Mouse (Mus musculus) kidney, embryonic 16.5 days (tissue): ENCODE data around the gene Tead4. TPM values are rescaled to one million over a fixed set of nuclear protein-coding genes. Genes with fewer than 3 reads are reported as not detected.
A peak's percentile ranks its signal among the peaks of the same experiment; 100 is the strongest.

Source experiments
- ATAC-seq: fragments of 200-750 bp; cut with Nextera tagmentation; 2 replicates; pipeline ENCODE4 v1.8.0; 2017; ENCODE audit warnings: moderate TSS enrichment; ENCODE audit not compliant: low FRiP score, low TSS enrichment
- H3K27ac ChIP-seq: fragments of 300-500 bp; sonication (generic); 2 replicates; pipeline ENCODE4 v1.5.1; 2014; ENCODE audit warnings: low read length
- H3K27me3 ChIP-seq: fragments of 300-500 bp; sonication (generic); 2 replicates; pipeline ENCODE4 v1.6.1; 2014; ENCODE audit warnings: low read length, control low read depth, mixed read lengths; ENCODE audit not compliant: insufficient read depth
- H3K36me3 ChIP-seq: fragments of 300-500 bp; sonication (generic); 2 replicates; pipeline ENCODE4 v1.6.1; 2014; ENCODE audit warnings: low read length, control low read depth, mixed read lengths; ENCODE audit not compliant: insufficient read depth
- H3K4me1 ChIP-seq: fragments of 300-500 bp; sonication (generic); 2 replicates; pipeline ENCODE4 v1.6.1; 2014; ENCODE audit warnings: low read length, control low read depth, mixed read lengths; ENCODE audit not compliant: insufficient read depth
- H3K4me2 ChIP-seq: fragments of 300-500 bp; sonication (generic); replicated peaks from 2 replicates; pipeline ENCODE4 v1.6.1; 2014; ENCODE audit warnings: low read depth, low read length
- H3K4me3 ChIP-seq: fragments of 300-500 bp; sonication (generic); 2 replicates; pipeline ENCODE4 v1.5.1; 2014; ENCODE audit warnings: mild to moderate bottlenecking, low read length
- H3K9ac ChIP-seq: fragments of 300-500 bp; sonication (generic); replicated peaks from 2 replicates; pipeline ENCODE4 v1.6.1; 2014; ENCODE audit warnings: low read length
- H3K9me3 ChIP-seq: fragments of 300-500 bp; sonication (generic); 2 replicates; pipeline ENCODE4 v1.6.1; 2016; ENCODE audit warnings: low read length, control low read depth
- WGBS: fragments of 180-500 bp; shearing (Covaris S2); extraction: QIAGEN DNeasy Blood & Tissue Kit; methylation state at CpG from one replicate; pipeline ENCODE4 v1.1.7; 2014; 5-methylcytosine and 5-hydroxymethylcytosine counted together
- polyA plus RNA-seq: library from polyadenylated mRNA; unstranded; fragments of >200 nt; fragmentation: Nextera tagmentation; extraction: Ambion mirVana; gene quantifications from 2 replicates; pipeline ENCODE4 v1.2.1, GENCODE M21; 2015

Tead4 gene
- polyA plus RNA-seq, 1 experiment from 2014 or later, result 3.0 TPM

GRCm38 (mm10) chr6:128276349-128276748, 24.3 kb downstream of the Tead4 start:
- Histone ChIP-seq H3K4me3 (no peak overlapping the region), H3K4me2 (no peak overlapping the region), H3K27me3 (no peaks in the 10 kb centered on the region), H3K36me3 (no peaks in the 10 kb centered on the region), H3K27ac (no peak overlapping the region), H3K9me3 (no peaks in the 10 kb centered on the region), H3K9ac (no peak overlapping the region), H3K4me1 (peaks cover 23% of the 10 kb centered on the region)
- no peak for ATAC-seq
- 73% methylated on average over 6 of the region's 6 CpGs for WGBS

- Histone ChIP-seq H3K36me3 (no peaks in the 10 kb centered on the region), H3K4me3 (no peak overlapping the region), H3K27me3 (no peaks in the 10 kb centered on the region), H3K27ac (no peak overlapping the region), H3K9ac (0 out of 2 replicates have a peak overlapping the region, but pooled peaks have one; percentile 12), H3K4me2 (no peak overlapping the region), H3K9me3 (no peaks in the 10 kb centered on the region), H3K4me1 (peaks cover 21% of the 10 kb centered on the region)
- 0 out of 2 replicates have a peak, but pooled peaks have one; percentile 5 for ATAC-seq
- 68% methylated on average over 8 of the region's 8 CpGs for WGBS
Observed at GRCm38 (mm10) chr6:128275506-128276064, 25.0 kb downstream of the Tead4 start.

GRCm38 (mm10) chr6:128273507-128273906, 27.1 kb downstream of the Tead4 start:
- peaks cover 7% of the 10 kb centered on the region for H3K4me1 ChIP-seq
- 60% methylated on average over 1 of the region's 1 CpGs for WGBS
- H3K4me3 ChIP-seq, result no peak overlapping the region
- H3K9ac ChIP-seq, result no peak overlapping the region
- ATAC-seq, result no peak
- no peak overlapping the region for H3K4me2 ChIP-seq
- H3K36me3 ChIP-seq, result no peaks in the 10 kb centered on the region
- H3K27ac ChIP-seq, result no peak overlapping the region
- no peaks in the 10 kb centered on the region for H3K9me3 ChIP-seq
- H3K27me3 ChIP-seq, result no peaks in the 10 kb centered on the region

- Histone ChIP-seq H3K9me3 (no peaks in the 10 kb centered on the region), H3K27me3 (no peaks in the 10 kb centered on the region)
Observed at GRCm38 (mm10) chr6:128272754-128273153, 27.9 kb downstream of the Tead4 start.

GRCm38 (mm10) chr6:128269850-128270249, 30.8 kb downstream of the Tead4 start:
- Histone ChIP-seq H3K4me1 (no peaks in the 10 kb centered on the region), H3K36me3 (no peaks in the 10 kb centered on the region; the same call in 1 of the 2 replicates), H3K9me3 (no peaks in the 10 kb centered on the region), H3K4me2 (no peak overlapping the region), H3K27me3 (no peaks in the 10 kb centered on the region), H3K27ac (no peak overlapping the region), H3K9ac (no peak overlapping the region), H3K4me3 (no peak overlapping the region)
- no peak for ATAC-seq
- WGBS, result 79% methylated on average over 4 of the region's 4 CpGs

More at GRCm38 (mm10) chr6:128272754-128273153, 27.9 kb downstream of the Tead4 start:
- Histone ChIP-seq H3K9ac (no peak overlapping the region), H3K36me3 (no peaks in the 10 kb centered on the region; the same call in 1 of the 2 replicates), H3K4me1 (peaks cover 7% of the 10 kb centered on the region), H3K4me2 (no peak overlapping the region), H3K4me3 (no peak overlapping the region), H3K27ac (no peak overlapping the region)
- no peak for ATAC-seq
- WGBS, result 97% methylated on average over 17 of the region's 17 CpGs

- Histone ChIP-seq H3K9me3 (no peaks in the 10 kb centered on the region), H3K4me2 (no peak overlapping the region), H3K9ac (no peak overlapping the region), H3K27me3 (no peaks in the 10 kb centered on the region), H3K4me3 (no peak overlapping the region), H3K27ac (no peak overlapping the region), H3K4me1 (no peaks in the 10 kb centered on the region), H3K36me3 (no peaks in the 10 kb centered on the region; the same call in 1 of the 2 replicates)
- 0 out of 2 replicates have a peak, but pooled peaks have one; percentile 27 for ATAC-seq
- WGBS, result 70% methylated on average over 8 of the region's 8 CpGs
Observed at GRCm38 (mm10) chr6:128264870-128265526, 35.6 kb downstream of the Tead4 start.

GRCm38 (mm10) chr6:128261486-128261885, 39.1 kb downstream of the Tead4 start:
- ATAC-seq, result no peak
- Histone ChIP-seq H3K27ac (no peak overlapping the region), H3K4me3 (no peak overlapping the region), H3K4me1 (no peaks in the 10 kb centered on the region), H3K36me3 (no peaks in the 10 kb centered on the region), H3K9me3 (no peaks in the 10 kb centered on the region), H3K9ac (no peak overlapping the region), H3K27me3 (no peaks in the 10 kb centered on the region), H3K4me2 (no peak overlapping the region)
- WGBS, result 55% methylated on average over 1 of the region's 1 CpGs

- no peaks in the 10 kb centered on the region for H3K36me3 ChIP-seq
- H3K27ac ChIP-seq, result no peak overlapping the region
- H3K9ac ChIP-seq, result no peak overlapping the region
- ATAC-seq, result no peak
- 95% methylated on average over 3 of the region's 3 CpGs for WGBS
- H3K4me2 ChIP-seq, result no peak overlapping the region
- no peaks in the 10 kb centered on the region for H3K9me3 ChIP-seq
- no peak overlapping the region for H3K4me3 ChIP-seq
- no peaks in the 10 kb centered on the region for H3K4me1 ChIP-seq
- H3K27me3 ChIP-seq, result no peaks in the 10 kb centered on the region
Observed at GRCm38 (mm10) chr6:128259252-128259651, 41.4 kb downstream of the Tead4 start.

GRCm38 (mm10) chr6:128255941-128256340, 44.7 kb downstream of the Tead4 start:
- WGBS, result 75% methylated on average over 2 of the region's 2 CpGs
- Histone ChIP-seq H3K9me3 (no peaks in the 10 kb centered on the region), H3K4me3 (no peak overlapping the region), H3K36me3 (no peaks in the 10 kb centered on the region), H3K9ac (no peak overlapping the region), H3K27ac (no peak overlapping the region), H3K27me3 (no peaks in the 10 kb centered on the region), H3K4me1 (no peaks in the 10 kb centered on the region), H3K4me2 (no peak overlapping the region)
- ATAC-seq, result no peak

- Histone ChIP-seq H3K9ac (no peak overlapping the region), H3K4me2 (no peak overlapping the region), H3K9me3 (no peaks in the 10 kb centered on the region), H3K27ac (no peak overlapping the region), H3K27me3 (no peaks in the 10 kb centered on the region), H3K4me3 (no peak overlapping the region), H3K4me1 (no peaks in the 10 kb centered on the region), H3K36me3 (no peaks in the 10 kb centered on the region)
- no peak for ATAC-seq
- 76% methylated on average over 4 of the region's 4 CpGs for WGBS
Observed at GRCm38 (mm10) chr6:128255292-128255691, 45.3 kb downstream of the Tead4 start.
